Mouse (Mus musculus): ENCODE measurements around the gene Slc35e3. TPM values are rescaled to one million over a fixed set of nuclear protein-coding genes. Genes with fewer than 3 reads are reported as not detected.
"Not testable (repeated sequence)": the region's sequence is repeated elsewhere in the genome, so short reads cannot be mapped to it uniquely, and the experiment has no call there.

Gene Slc35e3
- total RNA-seq, 2 experiments from 2014 or later = 5.2 to 6.1 TPM

DNA sequence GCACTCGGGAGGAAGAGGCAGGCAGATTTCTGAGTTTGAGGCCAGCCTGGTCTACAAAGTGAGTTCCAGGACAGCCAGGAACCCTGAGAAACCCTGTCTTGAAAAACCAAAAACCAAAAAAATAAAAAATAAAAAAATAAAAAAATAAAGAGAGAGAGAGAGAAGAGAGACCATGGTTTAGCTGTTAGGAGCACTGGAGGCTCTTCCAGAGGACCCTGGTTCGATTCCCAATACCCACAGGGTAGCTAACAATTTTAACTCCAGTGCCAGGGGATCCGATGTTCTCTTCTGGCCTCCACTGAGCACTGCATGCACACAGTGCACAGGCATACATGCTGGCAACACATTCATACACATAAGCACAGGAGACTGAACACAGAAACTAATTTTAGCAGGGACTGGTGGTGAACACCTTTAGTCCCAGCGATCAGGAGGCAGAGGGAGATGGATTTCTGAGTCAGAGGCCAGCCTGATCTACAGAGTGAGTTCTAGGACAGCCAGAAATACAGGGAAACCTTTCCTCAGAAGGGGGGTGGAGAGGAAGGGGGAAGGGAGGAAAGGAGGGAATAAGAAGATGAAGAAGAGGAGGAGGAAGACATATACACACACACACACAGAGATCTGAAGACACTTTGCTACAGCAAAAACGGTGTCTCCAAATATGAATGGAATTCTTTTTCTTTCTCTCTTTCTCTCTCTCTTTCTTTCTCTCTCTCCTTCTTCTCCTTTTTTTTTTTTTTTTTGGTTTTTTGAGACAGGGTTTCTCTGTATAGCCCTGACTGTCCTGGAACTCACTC is 6.9 kb upstream of the Slc35e3 start:
- DNase-seq = no peak
- intact Hi-C loops (cut with DNase I; ENCODE audit: low total_unique reads) = no loop called here

DNA sequence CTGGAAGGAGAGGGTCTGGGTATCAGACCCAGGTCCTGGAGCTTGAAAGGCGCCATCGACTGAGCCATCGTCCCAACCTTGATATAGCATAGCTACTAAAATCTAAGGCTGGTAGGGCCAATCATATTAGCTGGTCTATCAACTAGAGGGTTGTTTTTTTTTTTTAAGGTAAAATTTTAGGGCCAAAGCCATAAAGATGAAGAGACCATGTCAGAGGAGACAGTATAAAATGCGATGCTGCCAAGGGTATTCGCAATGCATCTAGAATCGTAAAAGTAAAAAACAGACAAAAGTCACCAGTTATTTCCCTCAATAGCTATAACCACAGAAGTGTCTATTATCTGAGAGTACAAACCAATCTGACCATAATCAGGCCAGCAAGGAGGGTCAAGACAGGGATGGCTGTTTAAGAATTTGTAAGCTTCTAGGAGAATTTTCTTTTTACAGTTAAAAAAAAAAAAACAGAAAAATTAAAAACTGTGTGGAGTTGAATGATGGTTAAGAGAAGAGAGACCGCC is 6.2 kb upstream of the Slc35e3 start:
- DNase-seq = no peak
- intact Hi-C loops (cut with DNase I; ENCODE audit: low total_unique reads) = no loop called here

DNA sequence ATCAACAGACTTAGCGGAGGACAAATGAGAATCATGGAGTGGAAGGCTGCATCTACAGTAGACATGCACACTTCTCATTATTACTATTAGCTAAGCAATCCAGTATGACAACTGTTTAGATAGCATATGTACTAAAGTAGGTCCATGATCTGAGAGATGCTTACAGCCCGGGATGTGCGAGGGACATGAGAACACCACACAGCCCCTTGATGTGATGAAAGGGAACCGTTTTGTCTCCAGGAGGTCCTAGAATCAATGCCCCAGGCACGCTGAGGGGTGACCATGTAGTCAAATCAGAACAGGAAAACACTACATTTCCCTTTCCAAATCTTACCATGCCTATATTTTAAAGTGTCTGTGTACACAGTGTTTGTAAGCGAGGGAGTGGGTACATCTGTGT is 5.6 kb upstream of the Slc35e3 start:
- DNase-seq = no peak
- intact Hi-C loops (cut with DNase I; ENCODE audit: low total_unique reads) = no loop called here

DNA sequence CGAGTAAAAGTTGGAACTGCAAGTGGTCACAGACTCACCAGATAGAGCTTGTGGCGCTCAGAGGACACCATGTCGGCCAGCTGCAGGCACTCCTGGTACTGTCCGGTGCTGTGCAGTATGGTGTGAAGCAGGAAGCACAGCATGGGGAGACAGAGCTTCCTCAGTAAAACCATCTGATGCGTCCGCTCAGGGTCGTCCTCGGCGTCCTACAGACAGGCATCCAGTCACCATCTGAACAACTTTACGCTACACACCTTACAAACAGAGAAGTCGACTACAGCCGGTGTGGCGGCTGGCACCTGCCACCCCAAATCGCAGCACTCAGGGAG is 5.1 kb upstream of the Slc35e3 start:
- intact Hi-C loops (cut with DNase I; ENCODE audit: low total_unique reads) = no loop called here
- no peak for DNase-seq

DNA sequence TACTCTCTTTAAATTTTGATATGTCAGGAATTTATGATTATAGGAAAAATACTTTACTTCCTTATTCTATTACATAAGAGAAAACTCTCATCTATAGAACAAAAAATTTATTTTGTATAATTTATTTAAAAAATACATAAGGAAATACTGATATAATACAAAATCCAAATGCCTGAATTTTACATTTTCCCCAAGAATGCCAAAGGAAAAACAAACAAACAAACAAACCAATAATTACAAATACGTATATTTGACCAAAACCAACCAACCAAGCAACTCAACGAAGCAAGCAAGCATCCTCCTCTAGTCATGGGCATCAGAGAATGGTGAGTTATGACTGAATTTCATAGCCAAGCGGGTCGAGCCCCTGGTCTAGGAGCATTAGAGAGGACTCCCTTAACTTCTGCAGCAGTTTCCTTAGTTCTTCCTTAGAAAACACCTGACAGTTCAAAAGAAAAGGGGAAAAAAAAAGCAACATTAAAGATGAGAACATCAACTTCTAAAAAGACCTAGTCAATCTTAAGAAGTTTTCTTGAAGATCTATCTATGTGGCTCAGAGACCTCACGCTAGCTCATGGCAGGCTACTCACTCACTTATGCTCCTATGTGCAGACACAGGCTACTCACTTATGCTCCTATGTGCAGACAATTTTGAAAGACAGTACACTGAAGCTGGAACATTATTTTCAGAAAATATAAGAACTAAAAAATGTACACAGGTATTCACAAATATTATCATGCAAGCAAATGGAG is 4.5 kb upstream of the Slc35e3 start:
- intact Hi-C loops (cut with DNase I; ENCODE audit: low total_unique reads) = no loop called here
- no peak for DNase-seq

DNA sequence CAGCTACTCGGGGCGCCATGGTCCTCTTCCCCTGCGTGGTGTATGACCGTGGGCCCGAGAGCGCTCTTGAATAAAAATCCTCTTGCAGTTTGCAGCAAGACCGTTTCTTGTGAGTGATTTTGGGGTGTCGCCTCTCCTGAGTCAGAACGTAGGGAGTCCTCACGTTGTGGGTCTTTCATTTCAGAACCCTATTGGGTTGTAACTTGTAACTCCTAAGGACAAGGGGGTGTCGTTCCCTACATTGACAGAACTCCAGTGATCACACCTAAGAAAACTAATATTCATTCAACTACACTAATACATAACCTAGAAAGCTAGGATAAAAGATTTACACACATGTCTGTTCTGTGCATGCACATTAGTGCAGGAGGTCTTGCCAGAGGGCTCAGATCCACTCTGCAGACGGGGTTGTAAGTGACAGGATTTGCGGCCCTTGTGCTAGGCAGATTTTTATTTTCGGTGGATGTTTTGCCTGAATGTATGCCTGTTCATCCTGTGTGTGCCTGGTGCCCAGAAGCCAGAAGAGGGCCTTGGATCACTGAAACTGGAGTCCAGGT is 3.7 kb upstream of the Slc35e3 start:
- intact Hi-C loops (cut with DNase I; ENCODE audit: low total_unique reads) = no loop called here
- DNase-seq = no peak

DNA sequence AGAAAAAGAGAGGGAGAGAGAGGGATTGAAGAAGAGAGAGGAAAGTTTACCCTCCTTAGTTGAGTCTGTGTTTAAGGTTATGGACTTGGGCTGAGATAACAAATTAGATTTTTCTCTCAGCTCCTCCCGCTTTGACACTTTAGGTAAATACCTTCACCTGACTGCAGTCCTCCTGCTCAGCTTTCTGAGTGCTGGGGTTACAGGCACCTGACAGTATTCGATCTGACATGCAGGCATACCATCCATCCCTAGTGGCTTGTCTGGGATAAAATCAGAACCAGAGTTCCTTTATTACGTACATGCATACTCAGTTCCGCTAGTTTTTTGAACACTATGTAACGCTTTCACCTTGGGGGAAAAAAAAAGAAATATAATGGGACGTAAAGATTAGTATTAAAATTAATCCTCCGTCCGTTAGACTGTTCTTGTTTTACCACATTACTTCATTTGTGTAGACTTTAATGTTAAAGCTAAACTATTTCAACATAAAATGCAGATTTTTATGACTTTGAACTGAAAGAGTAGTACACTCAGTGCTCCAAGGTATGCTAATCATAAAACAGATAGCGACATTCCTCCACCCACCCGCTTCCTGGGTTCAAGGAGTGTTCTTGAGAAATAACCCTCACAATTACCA is 3.0 kb upstream of the Slc35e3 start:
- intact Hi-C loops (cut with DNase I; ENCODE audit: low total_unique reads) = no loop called here
- DNase-seq = no peak

DNA sequence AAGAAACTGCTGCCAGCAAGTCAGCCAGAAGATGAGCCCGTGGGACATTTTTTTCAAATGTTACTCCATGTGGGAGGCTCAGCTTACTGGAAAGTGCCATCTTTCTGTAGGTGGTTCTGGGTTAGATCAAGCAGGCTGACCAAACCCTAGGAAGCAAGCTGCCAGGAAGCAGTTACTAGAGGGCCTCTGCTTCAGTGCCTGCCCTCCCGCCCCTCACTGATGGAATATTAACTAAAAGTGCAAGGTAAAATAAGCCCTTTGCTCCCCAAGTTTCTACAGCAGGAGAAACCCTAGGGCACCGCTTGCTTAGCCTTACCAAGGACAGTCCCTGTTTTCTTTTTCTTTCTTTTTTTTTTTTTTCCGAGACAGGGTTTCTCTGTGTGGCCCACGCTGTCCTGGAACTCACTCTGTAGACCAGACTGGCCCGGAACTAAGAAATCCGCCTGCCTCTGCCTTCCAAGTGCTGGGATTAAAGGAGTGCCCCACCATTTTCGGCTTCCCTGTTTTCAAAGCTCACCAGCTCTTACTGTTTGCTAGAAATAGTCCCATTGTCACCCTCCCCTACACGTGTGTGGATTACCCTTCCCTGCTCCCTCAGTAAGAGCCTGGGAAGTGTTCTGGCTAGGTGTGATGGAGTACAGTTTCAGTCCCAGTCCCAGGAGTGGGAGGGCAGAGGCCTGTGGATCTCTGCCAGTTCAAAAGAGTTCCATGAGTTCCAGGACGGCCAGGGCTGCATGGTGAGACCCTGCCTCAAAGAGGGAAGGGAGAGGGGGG is 2.3 kb upstream of the Slc35e3 start:
- no peak for DNase-seq
- intact Hi-C loops (cut with DNase I; ENCODE audit: low total_unique reads) = no loop called here

DNA sequence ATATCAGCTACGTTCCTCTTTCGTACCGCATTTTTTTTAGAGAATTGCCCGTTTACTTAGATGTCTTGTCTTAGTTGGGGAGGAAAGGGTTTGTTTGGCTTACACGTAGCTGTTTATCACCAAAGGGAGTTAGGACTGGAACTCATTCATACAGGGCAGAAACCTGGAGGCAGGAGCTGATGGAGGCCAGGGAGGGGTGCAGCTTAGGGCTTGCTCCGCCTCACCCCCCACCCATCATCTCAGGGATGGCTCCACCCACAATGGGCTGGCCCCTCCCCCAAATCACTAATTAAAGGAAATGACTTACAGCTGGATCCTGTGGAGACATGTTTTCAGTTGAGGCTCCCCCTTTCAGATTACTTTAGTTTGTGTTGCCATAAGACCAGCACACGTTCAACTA is 1.5 kb upstream of the Slc35e3 start:
- intact Hi-C loops (cut with DNase I; ENCODE audit: low total_unique reads) = no loop called here
- no peak for DNase-seq

DNA sequence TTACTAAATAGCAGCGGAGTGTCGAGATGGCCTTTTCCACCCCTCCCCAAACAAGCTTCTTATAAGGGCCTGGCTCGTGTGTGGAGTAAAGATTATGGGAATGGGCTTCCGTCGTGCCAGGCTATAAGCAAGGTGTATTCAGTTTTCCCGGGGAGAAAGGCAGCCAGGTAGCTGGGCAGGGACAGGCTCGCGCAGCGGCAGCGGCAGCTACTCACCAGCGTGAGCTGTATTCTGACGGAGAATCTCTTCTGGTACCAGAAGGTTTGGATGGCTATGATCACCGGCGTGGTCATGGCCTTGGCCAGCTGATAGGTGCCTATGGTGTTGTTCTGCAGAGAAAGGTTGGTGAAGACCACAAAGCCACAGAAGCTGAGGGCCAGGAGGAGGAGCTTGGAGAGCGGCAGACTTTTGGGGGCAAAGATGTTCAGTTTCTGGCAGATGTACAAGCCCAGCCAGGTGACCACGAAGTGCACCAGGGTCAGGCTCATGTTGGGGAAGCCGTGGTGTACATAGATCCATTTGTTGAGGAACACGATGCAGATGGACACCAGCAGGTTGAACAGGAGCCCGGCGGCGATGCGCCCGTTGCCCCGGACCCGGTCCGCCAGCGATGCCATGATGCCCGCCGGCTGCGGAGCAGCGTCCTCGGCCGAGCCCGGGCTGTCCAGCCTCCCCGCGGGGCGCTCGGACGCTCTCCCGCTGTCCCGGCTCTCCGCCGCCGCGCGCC is 432 bp downstream of the Slc35e3 start:
- DNase-seq; intact Hi-C loops (cut with DNase I; ENCODE audit: low total_unique reads): not testable (repeated sequence)

DNA sequence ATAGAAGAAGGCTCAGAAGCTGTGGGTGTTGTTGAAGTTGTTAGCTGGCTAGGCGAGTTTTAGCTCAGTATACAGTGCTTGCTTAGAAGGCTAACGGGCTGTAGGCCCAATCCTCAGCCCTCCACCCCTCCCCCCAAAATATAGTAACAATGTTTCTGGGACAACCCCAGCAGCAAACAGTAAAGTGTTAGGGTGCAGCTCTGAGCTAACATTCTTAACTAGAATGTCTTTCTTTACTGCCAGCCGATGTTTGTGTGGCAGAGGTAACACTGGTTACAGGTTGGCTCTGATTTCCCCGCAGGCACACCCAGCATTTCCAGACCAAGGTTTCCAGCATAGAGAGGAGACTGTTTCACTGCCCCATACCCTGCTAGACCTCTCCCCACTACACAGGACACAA is 2.2 kb downstream of the Slc35e3 start:
- intact Hi-C loops (cut with DNase I; ENCODE audit: low total_unique reads) = no loop called here

DNA sequence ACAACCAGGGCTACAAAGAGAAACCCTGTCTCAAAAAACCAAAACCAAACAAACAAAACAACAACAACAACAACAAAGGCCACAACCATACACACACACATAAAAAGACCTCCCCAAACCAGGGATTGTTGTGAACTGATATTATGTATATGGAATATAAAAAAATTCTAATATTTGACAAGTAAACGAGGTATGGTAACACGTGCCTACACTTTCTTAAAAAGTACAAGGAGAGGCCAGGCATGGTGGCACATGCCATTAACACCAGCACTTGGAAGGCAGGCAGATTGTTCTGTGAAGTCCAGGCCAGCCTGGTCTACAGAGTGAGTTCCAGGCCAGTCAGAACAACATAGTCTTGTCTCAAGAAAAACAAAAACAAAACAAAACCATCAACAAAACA is 3.0 kb downstream of the Slc35e3 start:
- intact Hi-C loops (cut with DNase I; ENCODE audit: low total_unique reads) = no loop called here
- no peak for DNase-seq

More for the DNA sequence above, 2.2 kb downstream of the Slc35e3 start:
- DNase-seq = no peak

DNA sequence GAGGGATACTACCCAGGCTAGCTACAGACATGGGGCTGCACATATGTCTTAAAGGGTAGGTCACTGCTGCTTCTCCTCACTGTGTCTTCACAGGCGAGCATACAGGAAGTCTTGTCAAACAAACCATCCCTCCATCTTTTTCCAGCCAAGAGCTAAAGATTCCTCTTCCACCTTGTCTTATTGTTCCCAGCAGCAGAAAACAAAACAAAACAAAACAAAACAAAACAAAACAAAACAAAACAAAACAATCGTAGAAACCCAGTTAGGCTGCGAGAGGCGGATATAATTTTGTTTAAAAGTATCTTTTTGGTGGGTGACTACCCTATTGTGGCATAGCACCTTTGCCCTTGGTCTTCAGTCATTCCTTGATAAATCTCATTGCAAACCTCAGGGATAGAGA is 3.5 kb downstream of the Slc35e3 start:
- intact Hi-C loops (cut with DNase I; ENCODE audit: low total_unique reads) = no loop called here
- DNase-seq = no peak

DNA sequence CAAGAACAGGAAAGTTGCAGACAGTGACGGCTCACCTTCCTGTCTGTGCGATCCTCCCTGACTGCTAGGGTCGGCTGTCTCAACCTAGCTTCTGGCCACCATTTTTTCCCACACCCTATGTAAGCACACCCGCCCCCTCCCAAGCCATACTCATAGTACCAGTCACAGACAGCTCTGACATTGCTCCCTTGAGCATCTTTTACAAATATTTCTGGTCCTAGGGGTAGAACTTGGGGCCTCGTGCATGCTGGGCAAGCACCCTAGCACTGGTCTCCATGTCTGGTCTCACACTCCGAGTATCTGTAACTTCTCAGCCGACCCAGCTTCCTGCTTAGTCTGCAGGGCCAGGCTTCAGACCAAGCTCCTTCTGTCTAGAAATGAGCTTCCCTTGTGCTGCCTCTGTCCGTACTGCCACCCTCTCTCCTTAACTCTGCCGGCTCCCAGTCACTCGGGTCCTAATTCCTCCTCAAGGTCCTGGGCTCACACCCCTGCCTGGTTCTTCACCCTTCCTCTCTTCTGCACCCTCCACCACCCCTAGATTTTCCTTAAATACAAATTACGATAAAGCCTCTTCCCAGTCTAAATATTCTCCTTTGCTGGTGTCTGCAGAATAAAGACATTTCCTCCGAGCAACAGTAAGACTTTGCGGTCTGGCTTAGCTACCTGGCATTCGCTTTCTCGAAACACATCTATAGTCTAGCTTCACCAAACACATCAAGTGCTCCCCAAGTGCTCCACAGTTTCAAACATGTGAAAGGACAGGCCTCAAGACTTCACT is 4.3 kb downstream of the Slc35e3 start:
- intact Hi-C loops (cut with DNase I; ENCODE audit: low total_unique reads) = no loop called here
- DNase-seq = no peak

DNA sequence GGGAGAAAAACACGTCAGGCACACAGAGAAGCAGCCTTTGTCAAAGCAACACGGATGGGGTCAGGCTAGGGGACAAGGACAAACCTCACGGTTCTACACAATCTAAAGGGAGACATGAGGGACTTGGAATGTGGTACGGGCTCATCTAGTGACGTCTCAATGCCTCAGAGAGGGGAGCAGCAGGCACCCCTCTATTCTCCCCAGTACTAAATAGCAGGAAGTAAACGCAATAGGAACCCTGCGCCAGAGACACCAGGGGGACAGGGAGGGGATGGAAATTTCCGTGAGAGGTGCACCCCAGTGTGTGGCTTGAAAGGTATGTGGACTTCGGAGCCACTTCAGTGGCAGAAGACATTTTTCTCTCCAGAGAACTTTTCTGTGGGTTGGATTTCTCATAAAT is 5.2 kb downstream of the Slc35e3 start:
- intact Hi-C loops (cut with DNase I; ENCODE audit: low total_unique reads) = no loop called here
- DNase-seq = no peak

DNA sequence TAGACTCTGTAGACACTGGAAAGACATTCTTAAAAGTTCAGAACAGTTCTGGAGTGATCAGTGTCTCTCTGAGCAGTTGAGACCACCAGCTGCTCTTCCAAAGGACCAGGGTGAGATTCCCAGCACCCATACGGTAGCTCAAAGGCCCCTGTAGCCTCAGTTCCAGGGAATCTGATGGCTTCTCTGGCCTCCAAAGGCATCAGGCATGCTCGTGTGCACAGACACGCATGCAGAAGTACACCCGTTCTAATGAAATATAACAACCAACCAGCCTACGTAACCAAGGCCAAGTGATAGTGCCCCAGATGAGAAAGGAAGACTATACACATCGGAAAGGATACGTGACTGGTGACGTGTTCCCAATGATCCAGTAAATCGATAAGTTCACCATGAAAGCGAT is 6.0 kb downstream of the Slc35e3 start:
- intact Hi-C loops (cut with DNase I; ENCODE audit: low total_unique reads) = no loop called here

DNA sequence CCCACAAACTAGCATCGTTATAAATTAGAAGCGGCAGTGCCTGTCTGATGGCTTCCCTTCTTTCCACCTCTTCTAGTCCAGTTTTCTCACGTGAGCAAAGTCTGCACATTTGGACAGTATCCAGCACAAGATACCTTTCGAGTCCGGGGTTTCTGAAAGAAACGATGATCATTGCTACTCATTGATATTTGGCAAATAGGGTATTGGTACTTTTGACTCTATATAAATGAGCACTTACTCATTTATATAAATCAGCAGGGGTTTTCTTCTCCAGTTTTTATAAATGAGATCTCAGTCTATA is 6.6 kb downstream of the Slc35e3 start:
- no peak for DNase-seq
- intact Hi-C loops (cut with DNase I; ENCODE audit: low total_unique reads) = no loop called here

More for the DNA sequence above, 6.0 kb downstream of the Slc35e3 start:
- DNase-seq = no peak

DNA sequence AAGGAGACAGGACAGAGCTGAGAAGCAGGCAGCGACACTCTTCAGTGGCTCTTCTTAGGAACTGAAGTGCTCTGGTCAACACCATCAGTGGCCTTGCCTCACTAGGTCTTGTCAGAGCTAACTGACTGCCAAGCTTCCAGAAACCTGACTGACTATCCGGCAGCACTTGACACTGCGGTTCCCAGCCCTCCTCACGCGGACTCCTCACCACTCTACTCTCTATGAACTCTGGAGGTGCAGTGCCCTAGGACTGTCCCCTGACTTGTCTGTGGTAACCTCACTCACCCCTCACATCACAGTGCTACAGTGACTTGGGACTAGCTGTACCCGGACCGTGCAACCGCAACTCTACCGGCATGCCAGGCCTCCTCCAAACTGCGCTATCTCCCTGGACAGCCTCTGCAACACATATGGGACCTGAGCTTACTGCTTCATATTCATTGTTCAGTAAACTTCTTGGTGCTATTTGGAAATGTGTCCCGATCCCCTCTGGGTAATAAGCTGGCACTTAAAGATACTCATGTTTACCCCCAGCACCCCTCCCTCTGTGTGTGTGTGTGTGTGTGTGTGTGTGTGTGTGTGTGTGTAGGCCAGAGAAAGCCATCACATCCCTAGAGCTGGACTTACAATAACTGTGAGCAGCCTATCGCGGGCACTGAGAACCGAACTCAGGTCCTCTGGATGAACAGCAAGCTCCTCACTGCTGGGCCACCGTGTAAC is 7.1 kb downstream of the Slc35e3 start:
- no peak for DNase-seq
- intact Hi-C loops (cut with DNase I; ENCODE audit: low total_unique reads) = no loop called here

Measured in gastrocnemius, postnatal 14 days (tissue).